Mouse (Mus musculus): ENCODE results near the gene Draxin. TPM values are rescaled to one million over a fixed set of nuclear protein-coding genes. Genes with fewer than 3 reads are reported as not detected.
"Not testable (repeated sequence)": the region's sequence is repeated elsewhere in the genome, so short reads cannot be mapped to it uniquely, and the experiment has no call there.

The Draxin gene
- polyA plus RNA-seq (2014; fragmentation: Nextera tagmentation; extraction: Ambion mirVana) = 21.8 and 24.7 TPM in 2 replicates

DNA sequence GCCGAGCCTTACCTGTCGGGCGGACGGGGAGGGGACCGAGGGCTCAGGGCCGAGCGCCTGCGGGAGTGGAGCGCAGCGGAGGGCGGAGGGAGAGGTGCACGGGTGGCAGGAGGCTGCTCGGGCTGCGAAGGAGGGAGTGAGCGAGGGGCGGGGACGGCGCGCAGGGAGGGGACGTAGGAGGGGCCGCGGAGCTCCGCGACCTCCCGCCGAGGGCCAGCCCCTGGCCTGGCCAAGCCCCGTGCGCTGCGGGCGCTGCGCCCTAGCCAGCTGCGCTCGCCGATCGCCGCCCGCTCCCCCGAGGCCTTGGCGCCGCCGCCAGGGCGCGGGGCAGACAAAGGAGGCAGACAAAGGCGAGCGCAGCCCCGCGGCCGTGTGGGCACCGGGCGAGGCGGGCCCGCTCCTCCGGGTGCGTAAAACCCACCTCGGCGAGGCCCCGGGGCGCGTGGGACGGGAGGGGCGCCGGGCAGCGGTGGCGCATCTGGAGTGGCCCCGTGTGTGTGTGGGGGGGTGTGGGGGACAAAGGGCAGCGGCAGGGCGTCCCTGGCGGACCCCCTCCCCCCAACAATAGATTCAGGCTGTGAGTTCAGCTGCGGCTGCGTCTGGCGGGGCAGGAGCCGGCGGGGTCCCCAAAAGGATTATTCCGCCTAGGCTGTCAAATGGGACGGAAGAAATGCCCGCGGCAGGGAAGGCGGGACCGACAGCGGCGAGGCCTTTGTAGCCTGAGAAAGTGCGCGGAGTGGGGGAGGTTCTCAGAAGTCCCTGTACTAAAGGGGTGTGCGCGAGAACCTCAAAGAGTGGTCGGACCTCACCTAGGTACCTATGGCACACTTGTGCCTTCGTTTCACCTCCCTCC is at the start of gene Draxin:
Gene Draxin, minus strand, starts transcription at position 138 of the 853 bp plus-strand sequence.
- Histone ChIP-seq H3K27me3 (ENCODE audit: control insufficient read depth, insufficient read depth, low read length) (no peaks in the 10 kb centered on the region), H3K9me3 (ENCODE audit: control insufficient read depth, low read length) (no peaks in the 10 kb centered on the region), H3K4me2 (ENCODE audit: low read length) (peak within 1 kb of the TSS; percentile 67), H3K4me3 (replicated peaks; ENCODE audit: low read depth, low read length) (peak within 1 kb of the TSS; percentile 78), H3K4me1 (ENCODE audit: control insufficient read depth, insufficient read depth, low read length) (peaks cover 45% of the 10 kb centered on the region), H3K9ac (replicated peaks; ENCODE audit: low read length) (peak within 1 kb of the TSS; percentile 98), H3K27ac (replicated peaks; ENCODE audit: low read depth, low read length) (peak within 1 kb of the TSS; percentile 99), H3K36me3 (ENCODE audit: control insufficient read depth, insufficient read depth, low read length) (no peaks in the 10 kb centered on the region)
- DNase-seq (peak; percentile 90), ATAC-seq (ENCODE audit: low FRiP score, low TSS enrichment) (peak; percentile 86)
- WGBS = under 1% methylated on average over 79 of the region's 87 CpGs

- ATAC-seq (ENCODE audit: low FRiP score, low TSS enrichment) (no peak), DNase-seq (no peak)
- H3K9ac ChIP-seq (replicated peaks; ENCODE audit: low read length) = no peak overlapping the region
- no peak overlapping the region for H3K27ac ChIP-seq (replicated peaks; ENCODE audit: low read depth, low read length)
- H3K36me3 ChIP-seq (ENCODE audit: control insufficient read depth, insufficient read depth, low read length) = no peaks in the 10 kb centered on the region
- no peaks in the 10 kb centered on the region for H3K9me3 ChIP-seq (ENCODE audit: control insufficient read depth, low read length)
- H3K27me3 ChIP-seq (ENCODE audit: control insufficient read depth, insufficient read depth, low read length) = peaks cover 21% of the 10 kb centered on the region; the same call in 1 of the 2 replicates
- no peak overlapping the region for H3K4me3 ChIP-seq (replicated peaks; ENCODE audit: low read depth, low read length)
- peaks cover 29% of the 10 kb centered on the region for H3K4me1 ChIP-seq (ENCODE audit: control insufficient read depth, insufficient read depth, low read length)
- no peak overlapping the region for H3K4me2 ChIP-seq (ENCODE audit: low read length)
These were observed 47.2 kb upstream of the Draxin start for GRCm38 (mm10) chr4:148177716-148178115.

DNA sequence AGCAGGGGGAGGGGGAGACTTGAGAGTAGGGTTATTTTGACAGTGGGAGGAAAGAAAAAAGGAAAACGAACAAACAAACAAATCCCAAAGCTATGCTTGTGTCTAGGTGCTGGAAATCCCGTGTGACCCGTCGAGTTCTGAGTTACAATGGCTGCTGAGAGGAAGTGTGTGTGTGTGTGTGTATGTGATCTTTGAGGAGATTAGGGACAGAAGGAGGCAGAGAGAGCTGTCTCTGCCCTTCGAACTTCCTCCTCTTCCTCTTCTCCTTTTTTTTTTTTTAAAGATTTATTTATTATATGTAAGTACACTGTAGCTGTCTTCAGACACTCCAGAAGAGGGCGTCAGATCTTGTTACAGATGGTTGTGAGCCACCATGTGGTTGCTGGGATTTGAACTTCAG is 46.1 kb upstream of the Draxin start:
- 78% methylated on average over 5 of the region's 6 CpGs for WGBS

GRCm38 (mm10) chr4:148174495-148174862 is 44.0 kb upstream of the Draxin start:
- H3K27ac ChIP-seq (replicated peaks; ENCODE audit: low read depth, low read length) = peak overlapping the region; percentile 88
- ATAC-seq (ENCODE audit: low FRiP score, low TSS enrichment) (no peak), DNase-seq (peak; percentile 55)
- peak overlapping the region; percentile 3 for H3K4me3 ChIP-seq (replicated peaks; ENCODE audit: low read depth, low read length)
- WGBS = 3% methylated on average over 12 of the region's 12 CpGs
- H3K27me3 ChIP-seq (ENCODE audit: control insufficient read depth, insufficient read depth, low read length) = peaks cover 30% of the 10 kb centered on the region
- no peaks in the 10 kb centered on the region for H3K9me3 ChIP-seq (ENCODE audit: control insufficient read depth, low read length)
- H3K4me2 ChIP-seq (ENCODE audit: low read length) = peak overlapping the region; percentile 49
- H3K36me3 ChIP-seq (ENCODE audit: control insufficient read depth, insufficient read depth, low read length) = no peaks in the 10 kb centered on the region
- peaks cover 29% of the 10 kb centered on the region for H3K4me1 ChIP-seq (ENCODE audit: control insufficient read depth, insufficient read depth, low read length)
- H3K9ac ChIP-seq (replicated peaks; ENCODE audit: low read length) = no peak overlapping the region

More for the DNA sequence above, 46.1 kb upstream of the Draxin start:
- not testable (repeated sequence) for H3K4me3 ChIP-seq (replicated peaks; ENCODE audit: low read depth, low read length); H3K9ac ChIP-seq (replicated peaks; ENCODE audit: low read length); DNase-seq; H3K9me3 ChIP-seq (ENCODE audit: control insufficient read depth, low read length); H3K4me2 ChIP-seq (ENCODE audit: low read length); H3K36me3 ChIP-seq (ENCODE audit: control insufficient read depth, insufficient read depth, low read length); ATAC-seq (ENCODE audit: low FRiP score, low TSS enrichment); H3K27ac ChIP-seq (replicated peaks; ENCODE audit: low read depth, low read length)
- Histone ChIP-seq H3K27me3 (ENCODE audit: control insufficient read depth, insufficient read depth, low read length) (peaks cover 23% of the 10 kb centered on the region), H3K4me1 (ENCODE audit: control insufficient read depth, insufficient read depth, low read length) (peaks cover 29% of the 10 kb centered on the region)

DNA sequence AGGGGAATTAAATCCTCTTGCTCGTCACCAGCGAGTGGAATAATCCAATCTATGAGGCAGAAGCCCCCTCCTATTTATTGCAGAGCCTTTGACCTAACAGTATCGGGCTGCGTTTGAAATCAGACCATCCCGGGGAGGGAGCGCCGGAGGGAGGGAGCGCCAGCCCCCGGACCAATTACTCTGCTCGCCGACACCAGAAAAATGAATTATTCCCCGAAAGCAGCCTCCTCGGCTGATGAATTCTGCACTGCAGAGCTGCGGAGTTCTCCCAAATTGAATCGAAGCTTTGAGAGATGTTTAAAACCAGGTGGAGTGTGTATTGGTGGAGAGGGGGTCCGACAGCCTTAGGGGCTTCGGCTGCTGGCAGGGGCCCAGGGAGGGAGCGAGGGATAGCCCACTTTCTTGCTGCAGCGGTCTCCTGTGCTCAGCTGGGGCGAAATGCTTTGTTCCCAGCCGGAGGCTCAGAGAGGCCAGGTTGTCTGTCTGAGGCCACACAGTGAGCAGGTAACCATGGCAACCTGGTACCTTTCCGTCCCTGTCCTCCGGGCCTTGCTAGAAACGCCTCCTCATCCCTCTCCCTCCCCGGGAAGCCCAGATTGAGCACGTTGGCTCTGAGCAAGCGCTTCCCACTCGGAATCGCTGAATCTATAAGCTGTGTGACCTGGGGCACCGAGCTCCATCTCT is 43.5 kb upstream of the Draxin start:
- Histone ChIP-seq H3K36me3 (ENCODE audit: control insufficient read depth, insufficient read depth, low read length) (no peaks in the 10 kb centered on the region), H3K27me3 (ENCODE audit: control insufficient read depth, insufficient read depth, low read length) (peaks cover 32% of the 10 kb centered on the region), H3K4me3 (replicated peaks; ENCODE audit: low read depth, low read length) (peak overlapping the region; percentile 3), H3K4me1 (ENCODE audit: control insufficient read depth, insufficient read depth, low read length) (peaks cover 29% of the 10 kb centered on the region), H3K9ac (replicated peaks; ENCODE audit: low read length) (peak overlapping the region; percentile 39), H3K4me2 (ENCODE audit: low read length) (peak overlapping the region; percentile 49), H3K9me3 (ENCODE audit: control insufficient read depth, low read length) (no peaks in the 10 kb centered on the region), H3K27ac (replicated peaks; ENCODE audit: low read depth, low read length) (peak overlapping the region; percentile 88)
- peak; percentile 87 for DNase-seq
- ATAC-seq (ENCODE audit: low FRiP score, low TSS enrichment) = peak; percentile 64
- under 1% methylated on average over 30 of the region's 30 CpGs for WGBS

DNA sequence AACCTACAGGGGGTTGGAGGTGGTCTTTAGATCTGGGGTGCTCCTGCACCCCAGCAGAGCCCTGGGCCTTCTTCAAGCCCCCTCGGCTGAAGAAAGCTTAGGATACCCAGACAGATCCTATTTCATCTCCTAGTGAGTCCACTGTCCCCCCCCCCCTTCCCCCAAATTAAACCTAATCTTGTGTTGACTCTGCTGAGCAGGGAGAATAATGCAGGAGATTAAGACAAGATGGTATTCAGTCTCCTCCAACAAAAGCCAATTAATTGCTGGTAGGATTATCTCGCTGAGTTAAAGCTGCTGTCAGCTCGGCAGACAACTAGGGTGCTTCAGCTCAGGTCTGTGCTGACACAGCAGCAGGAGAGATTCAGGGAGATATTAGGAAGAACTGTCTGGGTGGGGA is 40.8 kb upstream of the Draxin start:
- H3K4me1 ChIP-seq (ENCODE audit: control insufficient read depth, insufficient read depth, low read length) = peaks cover 31% of the 10 kb centered on the region

DNA sequence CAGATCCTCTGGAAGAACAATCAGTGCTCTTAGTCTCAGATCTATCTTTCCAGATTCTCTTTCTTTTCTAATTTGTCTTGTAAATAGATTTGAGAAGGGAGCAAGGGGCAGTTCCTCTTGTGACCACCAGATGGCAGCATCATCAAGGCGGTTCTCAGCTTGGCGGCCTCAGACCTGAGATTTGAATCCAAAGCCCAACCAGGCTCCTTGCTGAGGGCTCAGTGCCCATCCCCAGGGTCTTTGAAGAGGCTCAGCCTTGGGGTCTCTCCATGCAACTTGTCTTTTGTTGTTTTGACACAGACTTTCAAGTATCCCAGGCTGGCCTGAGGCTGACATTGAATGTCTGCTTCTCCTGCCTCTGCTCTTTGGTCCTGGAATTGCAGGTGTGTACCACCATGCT is 40.3 kb upstream of the Draxin start:
- Histone ChIP-seq H3K36me3 (ENCODE audit: control insufficient read depth, insufficient read depth, low read length) (no peaks in the 10 kb centered on the region), H3K4me1 (ENCODE audit: control insufficient read depth, insufficient read depth, low read length) (peaks cover 30% of the 10 kb centered on the region), H3K9ac (replicated peaks; ENCODE audit: low read length) (no peak overlapping the region), H3K4me3 (replicated peaks; ENCODE audit: low read depth, low read length) (no peak overlapping the region), H3K4me2 (ENCODE audit: low read length) (no peak overlapping the region), H3K27ac (replicated peaks; ENCODE audit: low read depth, low read length) (no peak overlapping the region), H3K27me3 (ENCODE audit: control insufficient read depth, insufficient read depth, low read length) (peaks cover 40% of the 10 kb centered on the region), H3K9me3 (ENCODE audit: control insufficient read depth, low read length) (no peaks in the 10 kb centered on the region)
- ATAC-seq (ENCODE audit: low FRiP score, low TSS enrichment) (no peak), DNase-seq (peak; percentile 85)
- WGBS = 0% methylated on average over 2 of the region's 2 CpGs

More for the DNA sequence above, 40.8 kb upstream of the Draxin start:
- Histone ChIP-seq H3K9me3 (ENCODE audit: control insufficient read depth, low read length) (no peaks in the 10 kb centered on the region), H3K27ac (replicated peaks; ENCODE audit: low read depth, low read length) (no peak overlapping the region), H3K4me3 (replicated peaks; ENCODE audit: low read depth, low read length) (no peak overlapping the region), H3K36me3 (ENCODE audit: control insufficient read depth, insufficient read depth, low read length) (no peaks in the 10 kb centered on the region), H3K27me3 (ENCODE audit: control insufficient read depth, insufficient read depth, low read length) (peaks cover 38% of the 10 kb centered on the region), H3K9ac (replicated peaks; ENCODE audit: low read length) (no peak overlapping the region), H3K4me2 (ENCODE audit: low read length) (no peak overlapping the region)
- 5% methylated on average over 3 of the region's 3 CpGs for WGBS
- DNase-seq = peak; percentile 55
- ATAC-seq (ENCODE audit: low FRiP score, low TSS enrichment) = no peak

- H3K9ac ChIP-seq (replicated peaks; ENCODE audit: low read length) = no peak overlapping the region
- DNase-seq (no peak), ATAC-seq (ENCODE audit: low FRiP score, low TSS enrichment) (no peak)
- H3K36me3 ChIP-seq (ENCODE audit: control insufficient read depth, insufficient read depth, low read length) = no peaks in the 10 kb centered on the region
- H3K27ac ChIP-seq (replicated peaks; ENCODE audit: low read depth, low read length) = no peak overlapping the region
- H3K4me1 ChIP-seq (ENCODE audit: control insufficient read depth, insufficient read depth, low read length) = peaks cover 23% of the 10 kb centered on the region
- WGBS = 16% methylated on average over 15 of the region's 15 CpGs
- H3K4me2 ChIP-seq (ENCODE audit: low read length) = no peak overlapping the region
- H3K9me3 ChIP-seq (ENCODE audit: control insufficient read depth, low read length) = no peaks in the 10 kb centered on the region
- H3K4me3 ChIP-seq (replicated peaks; ENCODE audit: low read depth, low read length) = no peak overlapping the region
- H3K27me3 ChIP-seq (ENCODE audit: control insufficient read depth, insufficient read depth, low read length) = peaks cover 45% of the 10 kb centered on the region
These were observed 39.1 kb upstream of the Draxin start for GRCm38 (mm10) chr4:148169586-148169985.
